Mouse (Mus musculus) common myeloid progenitor, adult 5-6 weeks (primary cell): ENCODE data around the gene Ech1. TPM values are rescaled to one million over a fixed set of nuclear protein-coding genes. Genes with fewer than 3 reads are reported as not detected.

Experiments
- ATAC-seq: replicated peaks from 2 replicates; pipeline ENCODE4 v1.8.0; 2016; ENCODE audit warnings: low read depth, mild to moderate bottlenecking, moderate TSS enrichment, inconsistent platforms; ENCODE audit not compliant: poor library complexity, severe bottlenecking
- total RNA-seq: library from RNA; stranded (forward); fragments of 200-1000, 187-1606 nt; gene quantifications from 2 replicates; pipeline ENCODE4 v1.2.3, GENCODE M21; 2017

The Ech1 gene
- total RNA-seq = 94.7 and 95.7 TPM in 2 replicates

DNA sequence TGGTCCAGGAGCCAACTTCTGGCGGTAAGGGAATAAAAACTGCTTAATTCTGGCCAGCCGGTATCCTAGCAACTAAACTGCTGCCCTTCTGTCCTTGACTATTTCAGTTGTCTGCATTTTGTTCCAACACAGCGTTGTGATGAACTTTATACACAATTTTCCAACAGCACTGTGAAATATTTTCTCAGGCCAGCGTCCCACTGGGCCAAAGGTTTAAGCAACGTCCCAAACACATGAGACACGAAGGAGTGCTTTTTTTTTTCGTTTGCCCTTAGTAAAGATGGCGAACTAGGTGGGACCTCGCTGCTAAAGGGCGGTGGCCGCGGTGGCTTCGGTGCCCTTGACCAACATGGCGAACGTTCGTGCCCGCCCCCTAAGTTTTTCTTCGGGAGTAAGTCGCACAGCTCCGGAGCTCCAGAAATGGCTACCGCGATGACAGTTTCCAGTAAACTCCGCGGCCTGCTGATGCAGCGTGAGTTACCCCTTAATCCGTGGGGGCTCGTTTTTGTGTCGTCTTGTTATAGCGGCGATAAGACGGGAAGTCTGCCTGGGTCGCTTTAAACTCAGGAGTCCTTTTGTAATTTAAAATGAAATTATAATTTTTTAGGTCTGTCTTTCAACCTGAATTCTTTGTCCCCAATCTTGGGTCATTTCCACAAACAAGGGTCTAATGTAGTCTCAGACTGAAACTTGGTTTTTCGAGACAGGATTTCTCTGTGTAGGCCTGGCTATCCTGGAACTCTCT, at the start of gene Ech1:
Gene Ech1, plus strand, starts transcription at position 277 of the 745 bp plus-strand sequence.
- peak; percentile 91 for ATAC-seq

DNA sequence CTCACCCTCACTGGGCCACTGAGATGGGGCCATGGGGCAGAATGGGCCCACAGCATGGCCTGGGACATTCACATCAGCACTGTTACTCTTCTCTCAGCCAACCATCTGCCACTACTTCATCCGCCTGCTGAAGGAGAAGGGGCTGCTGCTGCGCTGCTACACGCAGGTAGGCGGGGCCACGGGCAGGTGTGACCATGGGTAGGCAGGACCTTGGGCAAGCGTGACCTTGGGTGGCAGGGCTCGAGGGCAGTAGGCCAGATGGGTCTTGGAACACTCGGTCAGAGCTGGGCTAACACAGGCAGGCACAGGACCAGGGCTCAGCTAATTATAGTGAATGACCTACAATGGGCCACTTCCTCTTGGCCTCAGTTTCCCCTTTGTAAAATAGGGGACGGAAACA, 46.2 kb upstream of the Ech1 start:
- no peak for ATAC-seq

DNA sequence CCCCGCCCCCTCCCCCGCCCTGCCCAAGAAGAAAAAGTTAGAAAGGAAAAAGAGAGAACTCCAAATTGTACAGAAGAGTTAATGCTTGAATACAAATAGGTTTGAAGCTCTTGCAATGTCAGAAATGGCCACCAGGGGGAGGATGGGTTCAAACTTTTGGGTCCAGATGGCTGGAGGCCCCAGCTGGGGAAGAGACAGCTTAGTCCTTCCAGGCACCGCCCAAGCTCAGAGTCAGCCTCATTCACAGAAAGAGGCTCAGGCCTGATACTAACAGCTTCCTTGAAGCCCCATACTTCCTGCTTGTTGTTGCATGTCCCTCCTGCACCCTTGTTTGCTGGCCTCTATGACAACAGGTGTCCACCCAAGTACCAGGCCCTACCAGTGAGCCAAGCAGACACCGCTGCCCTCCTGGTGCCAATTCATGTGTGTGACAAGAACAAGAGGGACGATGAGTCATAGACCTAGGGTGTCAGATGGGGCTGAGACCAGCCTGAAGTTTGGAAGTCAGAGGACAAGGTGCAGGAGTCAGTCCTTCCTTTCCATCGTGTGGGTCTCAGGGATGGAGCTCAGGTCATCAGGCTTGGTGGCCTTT, 44.9 kb upstream of the Ech1 start:
- ATAC-seq = peak; percentile 63

DNA sequence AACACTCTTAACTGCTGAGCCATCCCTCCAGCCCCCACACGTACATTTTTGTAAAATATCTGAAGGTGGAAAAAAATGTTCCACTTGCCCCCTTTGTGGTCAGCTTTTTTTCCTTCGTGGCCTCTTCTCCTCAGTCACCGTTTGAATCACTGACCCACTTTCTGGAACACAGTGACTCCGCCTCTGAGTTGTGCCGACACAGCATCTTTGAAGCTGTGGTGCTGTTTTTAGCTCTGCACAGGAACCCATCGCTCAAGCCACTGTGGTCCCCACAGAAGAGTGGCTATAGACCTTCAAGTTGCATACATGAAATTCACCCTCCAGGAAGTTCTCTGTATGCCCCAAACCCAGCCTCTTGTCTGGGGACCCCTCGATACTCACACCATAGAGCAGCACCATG, 44.2 kb upstream of the Ech1 start:
- peak; percentile 46 for ATAC-seq

DNA sequence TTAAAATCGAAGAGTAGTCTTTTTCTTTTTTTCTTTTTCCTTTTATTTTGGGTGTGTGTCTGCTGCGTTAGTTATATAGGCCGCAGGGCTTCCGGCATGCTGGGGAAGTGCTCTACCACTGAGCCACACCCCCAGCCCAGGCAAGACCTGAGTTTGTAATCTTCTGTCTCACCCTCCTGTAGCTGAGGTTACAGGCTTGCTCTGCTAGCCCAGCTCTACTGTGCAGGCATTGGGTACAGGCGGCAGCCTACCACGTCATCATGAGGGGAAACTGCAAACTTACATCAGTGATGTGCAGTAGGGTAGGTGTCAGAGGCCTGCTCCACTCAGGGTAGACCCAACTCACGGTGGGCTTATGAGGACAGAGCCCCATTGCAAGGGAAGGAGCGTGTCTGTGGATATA, 43.8 kb upstream of the Ech1 start:
- peak; percentile 79 for ATAC-seq

DNA sequence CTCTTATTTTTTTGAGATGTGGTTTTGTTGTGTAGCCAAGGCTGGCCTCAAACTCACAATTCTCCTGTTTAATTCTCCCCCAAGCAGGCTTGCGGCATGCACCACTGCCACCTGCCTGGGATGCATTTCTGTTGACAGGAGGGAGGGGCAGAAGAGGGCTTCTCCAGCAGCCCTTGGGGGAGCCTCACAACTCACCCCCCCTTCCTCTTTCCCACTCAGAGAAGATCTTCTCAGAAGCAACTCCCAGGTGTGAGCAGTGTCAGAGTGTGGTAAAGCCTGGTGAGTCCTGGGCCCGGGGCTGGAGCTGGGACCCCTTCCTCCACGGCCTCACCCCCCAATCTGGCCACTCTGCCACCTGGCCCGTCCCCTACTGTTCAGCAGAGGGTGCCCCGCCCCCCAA, 39.9 kb upstream of the Ech1 start:
- ATAC-seq = no peak

DNA sequence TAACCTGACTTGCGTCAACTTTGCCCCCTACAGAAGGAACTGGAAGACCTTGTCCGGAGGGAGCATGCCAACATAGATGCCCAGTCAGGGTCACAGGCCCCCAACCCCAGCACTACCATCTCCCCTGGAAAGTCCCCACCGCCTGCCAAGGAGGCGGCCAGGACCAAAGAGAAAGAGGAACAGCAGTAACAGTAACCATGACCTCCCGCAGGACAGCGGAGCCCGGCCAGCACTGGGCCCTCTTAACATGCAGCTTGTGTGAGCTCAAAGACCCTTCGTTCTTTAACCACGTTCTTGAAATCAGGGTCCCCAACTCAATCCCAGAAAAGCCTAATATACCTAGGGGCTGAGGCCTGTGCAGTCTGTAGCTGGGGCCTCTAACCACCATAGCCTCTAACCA, 37.1 kb upstream of the Ech1 start:
- no peak for ATAC-seq

DNA sequence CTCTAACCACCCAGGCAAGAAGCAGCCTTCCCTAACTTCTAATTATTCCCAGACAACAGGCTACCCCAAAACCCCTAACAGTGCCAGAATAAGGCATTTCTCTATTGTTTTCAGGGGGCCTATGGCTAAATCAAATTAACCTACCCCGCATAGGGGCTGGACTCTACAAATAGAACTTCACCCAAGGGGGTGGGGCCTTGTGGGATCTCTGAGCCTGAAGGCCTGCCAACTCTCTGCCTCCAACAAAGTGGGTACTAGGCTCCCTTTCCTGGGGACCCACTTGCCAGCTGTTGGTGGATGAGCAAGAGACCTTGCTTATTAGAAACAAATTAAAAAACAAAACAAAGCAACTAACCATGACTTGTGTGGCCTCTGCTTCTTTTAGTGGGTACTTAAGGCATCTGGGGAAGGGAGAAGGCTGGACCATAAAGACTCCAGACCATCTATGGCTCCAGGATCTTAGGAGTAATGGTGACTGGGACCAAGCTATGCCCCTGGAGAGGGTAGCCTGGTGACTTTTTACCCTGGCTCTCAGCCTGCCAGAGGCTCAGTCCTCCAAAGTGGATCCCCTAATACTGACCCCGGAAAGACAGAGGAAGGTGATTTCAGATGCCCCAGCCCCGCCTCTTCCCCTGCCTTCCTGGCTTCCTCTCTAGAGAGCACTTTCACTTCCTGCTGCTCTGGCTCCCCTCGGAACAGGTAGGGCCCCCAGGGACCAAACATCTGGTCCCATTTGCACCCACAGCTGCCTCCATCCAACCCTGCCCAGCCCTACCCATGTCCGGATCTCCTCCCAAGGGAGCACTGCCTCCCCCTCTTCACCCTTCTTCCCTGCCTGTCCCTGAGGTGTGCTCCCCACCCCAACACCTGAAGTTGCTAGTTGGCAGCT, 36.5 kb upstream of the Ech1 start, which contains the start of gene Rinl:
Gene Rinl, plus strand, starts transcription at position 663 of the 889 bp plus-strand sequence.
- peak; percentile 33 for ATAC-seq

DNA sequence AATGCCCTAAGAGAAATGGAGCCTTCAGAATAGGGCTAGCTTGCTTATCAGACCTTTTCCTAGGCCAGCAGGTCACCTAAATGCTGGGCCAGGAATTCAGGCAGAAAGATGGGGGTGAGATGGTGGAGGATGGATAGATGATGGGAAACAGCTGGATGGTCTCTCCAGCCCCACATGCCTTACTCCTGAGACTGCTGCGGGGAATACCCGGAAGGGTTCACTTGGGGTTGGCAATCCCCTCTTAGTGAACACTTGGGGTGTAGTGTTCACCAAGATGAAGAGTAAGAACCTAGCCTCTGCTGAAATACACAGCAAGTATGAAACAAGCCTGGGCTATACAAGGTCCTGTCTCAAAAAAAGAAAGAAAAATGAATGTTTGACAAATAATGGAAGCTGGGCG, 35.8 kb upstream of the Ech1 start:
- no peak for ATAC-seq

- no peak for ATAC-seq
Observed at GRCm38 (mm10) chr7:28790066-28790806, 34.8 kb upstream of the Ech1 start.

GRCm38 (mm10) chr7:28791706-28792105, 33.3 kb upstream of the Ech1 start:
- ATAC-seq = no peak

GRCm38 (mm10) chr7:28792391-28793185, 32.4 kb upstream of the Ech1 start:
- no peak for ATAC-seq

DNA sequence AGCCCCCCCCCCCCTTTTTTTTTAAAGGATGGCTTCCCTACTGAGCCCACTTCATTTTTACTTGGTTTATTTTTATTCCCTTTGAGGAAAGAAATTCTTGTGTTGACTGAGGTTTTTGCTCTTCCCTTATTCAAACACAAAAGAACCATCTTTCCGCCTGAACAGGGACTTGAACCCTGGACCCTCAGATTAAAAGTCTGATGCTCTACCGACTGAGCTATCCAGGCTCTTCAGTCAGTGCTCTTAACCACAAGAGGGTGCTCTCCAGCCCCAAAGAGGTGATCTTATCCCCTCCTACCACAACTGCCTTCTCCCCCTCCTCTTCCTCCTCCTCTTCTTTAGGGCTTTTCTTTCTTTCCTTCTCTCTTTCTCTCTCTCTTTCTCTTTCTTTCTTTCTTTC, 31.2 kb upstream of the Ech1 start:
- no peak for ATAC-seq

- no peak for ATAC-seq
Observed at GRCm38 (mm10) chr7:28794496-28794895, 30.5 kb upstream of the Ech1 start.

DNA sequence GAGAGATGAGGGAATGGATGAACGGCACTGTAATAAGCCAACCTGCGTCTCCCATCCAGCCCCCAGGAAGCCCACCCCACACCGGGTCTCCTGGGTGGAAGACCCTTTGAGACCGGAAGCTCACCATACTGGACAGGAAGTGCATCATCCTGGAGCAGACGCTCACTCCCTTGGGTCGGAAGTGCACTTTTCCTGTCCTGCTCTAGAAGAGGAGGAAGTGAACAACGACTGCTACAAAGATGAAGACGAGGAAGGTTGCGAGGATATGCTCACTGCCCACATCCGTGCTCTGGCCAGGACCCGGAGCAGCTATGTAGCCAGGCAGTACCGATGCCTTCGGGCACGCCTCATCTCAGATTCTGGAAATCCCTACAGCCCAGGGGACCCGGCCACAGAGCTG, 29.2 kb upstream of the Ech1 start:
- peak; percentile 55 for ATAC-seq

- peak; percentile 82 for ATAC-seq
Observed at GRCm38 (mm10) chr7:28796562-28796975, 28.4 kb upstream of the Ech1 start.

- ATAC-seq = no peak
Observed at GRCm38 (mm10) chr7:28799994-28800393, 25.0 kb upstream of the Ech1 start.

GRCm38 (mm10) chr7:28801451-28801850, 23.6 kb upstream of the Ech1 start:
- ATAC-seq = no peak
